In the genomic region with DNA sequence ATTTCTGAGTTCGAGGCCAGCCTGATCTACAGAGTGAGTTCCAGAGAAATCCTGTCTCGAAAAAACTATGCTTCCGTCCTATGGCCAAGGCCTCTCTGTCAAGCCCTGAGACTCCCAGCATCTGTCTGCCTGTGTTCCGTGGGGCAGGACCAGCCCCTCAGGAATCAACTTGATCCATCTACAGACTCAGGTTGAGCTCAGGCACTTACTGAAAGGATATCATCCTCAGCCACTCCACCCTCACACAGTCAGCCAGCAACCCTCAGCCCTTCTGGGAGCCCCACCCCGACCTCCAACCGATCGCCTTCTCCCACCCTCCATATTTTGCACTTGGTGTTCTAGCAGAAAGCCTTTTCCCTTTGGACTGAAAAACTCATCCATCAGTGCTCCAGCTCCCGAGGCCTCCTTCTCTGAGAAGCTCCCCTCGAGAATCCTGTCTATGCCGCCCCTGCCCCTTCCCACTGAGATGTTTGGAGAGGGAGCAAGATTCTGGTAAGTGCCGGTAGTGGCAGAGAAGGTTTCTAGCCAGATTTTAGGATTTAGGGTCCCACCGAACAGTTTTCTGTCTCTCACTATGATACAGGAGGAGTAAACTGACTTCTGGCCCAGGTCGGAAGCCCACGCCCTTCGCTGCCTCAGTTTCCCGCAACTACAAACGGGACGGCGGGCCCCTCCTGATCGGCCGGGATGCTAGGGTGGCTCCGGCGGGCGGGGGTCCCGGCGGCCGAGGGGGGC, we compare ENCODE assay signal across 8 mouse cellular contexts. TPM values are rescaled to one million over a fixed set of nuclear protein-coding genes. Genes with fewer than 3 reads are reported as not detected.
DNase-seq lines count a peak whose midpoint lies in the region; ATAC-seq and TF ChIP-seq lines count a peak whose summit lies in the region.

No protein-coding gene starts in this region.

- H3K4me1 ChIP-seq in heart, postnatal 0 days (ENCODE audit: control insufficient read depth, insufficient read depth): peaks cover 27% of the 10 kb centered on the region
- H3K4me1 ChIP-seq in lung, embryonic 16.5 days (replicated peaks; ENCODE audit: control insufficient read depth, insufficient read depth, low read length): peaks cover 47% of the 10 kb centered on the region

- H3K4me2 ChIP-seq in heart, postnatal 0 days (ENCODE audit: low read depth, low read length): peak overlapping the region; percentile 73
- H3K4me2 ChIP-seq in lung, embryonic 16.5 days (ENCODE audit: low read depth, low read length): peak overlapping the region; percentile 67

- peak overlapping the region; percentile 65 for H3K4me3 ChIP-seq in heart, postnatal 0 days (ENCODE audit: low read depth, low read length)
- H3K4me3 ChIP-seq in lung, embryonic 16.5 days (ENCODE audit: low read length): peak overlapping the region; percentile 90

- no peak for TF ChIP-seq CTCF in heart, postnatal 0 days (IDR thresholded peaks at IDR 0.05; ENCODE audit: low read depth)

- peak overlapping the region; percentile 90 for H3K27ac ChIP-seq in heart, postnatal 0 days (ENCODE audit: low read depth)
- peak overlapping the region; percentile 98 for H3K27ac ChIP-seq in lung, embryonic 16.5 days (ENCODE audit: low read length)

- no peak for TF ChIP-seq EP300 in heart, postnatal 0 days (IDR thresholded peaks at IDR 0.05; ENCODE audit: low read depth)

- peak; percentile 24 for DNase-seq in embryo, embryonic 11 days
- DNase-seq in embryo, embryonic 10 days (ENCODE audit: low spot score): no peak
- DNase-seq in CD4-positive helper T cell, adult 2 months (ENCODE audit: low read depth, low spot score): peak; percentile 35
- no peak for DNase-seq in heart, postnatal 0 days (ENCODE audit: low spot score)
- no peak for DNase-seq in ovary, adult 18-20 months (ENCODE audit: low spot score)
- no peak for DNase-seq in frontal cortex, postnatal 25 days (ENCODE audit: low spot score in 2 of 2)

- 9% methylated on average over 27 of the region's 27 CpGs for WGBS in heart, postnatal 0 days
- WGBS in lung, embryonic 16.5 days: 6% methylated on average over 27 of the region's 27 CpGs

- peak overlapping the region; percentile 83 for H3K9ac ChIP-seq in heart, postnatal 0 days (replicated peaks; ENCODE audit: low read depth, low read length)
- peak overlapping the region; percentile 93 for H3K9ac ChIP-seq in lung, embryonic 16.5 days (ENCODE audit: low read length)

- H3K9me3 ChIP-seq in heart, postnatal 0 days (replicated peaks; ENCODE audit: control insufficient read depth, low read length): no peaks in the 10 kb centered on the region
- peaks cover 4% of the 10 kb centered on the region for H3K9me3 ChIP-seq in lung, embryonic 16.5 days (ENCODE audit: control insufficient read depth, low read length)

- H3K27me3 ChIP-seq in heart, postnatal 0 days (ENCODE audit: control insufficient read depth, insufficient read depth, low read length): no peaks in the 10 kb centered on the region
- no peaks in the 10 kb centered on the region for H3K27me3 ChIP-seq in lung, embryonic 16.5 days (ENCODE audit: control insufficient read depth, insufficient read depth, low read depth, low read length)

- H3K36me3 ChIP-seq in heart, postnatal 0 days (replicated peaks; ENCODE audit: control insufficient read depth, insufficient read depth, low read length): peaks cover 22% of the 10 kb centered on the region
- peaks cover 22% of the 10 kb centered on the region for H3K36me3 ChIP-seq in lung, embryonic 16.5 days (ENCODE audit: control insufficient read depth, insufficient read depth, low read length)

- no peak for ATAC-seq in heart, postnatal 0 days (ENCODE audit: insufficient read depth, low read depth)
- ATAC-seq in lung, embryonic 16.5 days (ENCODE audit: low read depth): no peak
- no peak for ATAC-seq in cerebellum, adult (ENCODE audit: insufficient number of reproducible peaks, low FRiP score, low TSS enrichment)

RNA-seq across cellular contexts. Expression of gene Cnn2, which starts 0.4 kb away (rescaled TPM):
- total RNA-seq in heart, postnatal 0 days (2014; rRNA removed; ENCODE audit: low replicate concordance): 142 and 158 TPM in 2 replicates
- polyA plus RNA-seq in heart, postnatal 0 days (2015; fragmentation: Nextera tagmentation; extraction: Ambion mirVana): 126 and 149 TPM in 2 replicates
- polyA plus RNA-seq in lung, embryonic 16.5 days (2015; fragmentation: Nextera tagmentation; extraction: Ambion mirVana): 401 and 405 TPM in 2 replicates

RNA-seq across cellular contexts. Expression of gene Tmem259, which starts 3.8 kb away (rescaled TPM):
- total RNA-seq in heart, postnatal 0 days (2014; rRNA removed; ENCODE audit: low replicate concordance): 162 and 182 TPM in 2 replicates
- polyA plus RNA-seq in heart, postnatal 0 days (2015; fragmentation: Nextera tagmentation; extraction: Ambion mirVana): 18.0 and 18.1 TPM in 2 replicates
- 7.3 and 9.0 TPM in 2 replicates for polyA plus RNA-seq in lung, embryonic 16.5 days (2015; fragmentation: Nextera tagmentation; extraction: Ambion mirVana)

RNA-seq across cellular contexts. Expression of gene Abca7, which starts 8.4 kb away (rescaled TPM):
- total RNA-seq in heart, postnatal 0 days (2014; rRNA removed; ENCODE audit: low replicate concordance): 10.4 and 11.4 TPM in 2 replicates
- 1.9 TPM in 2 replicates for polyA plus RNA-seq in heart, postnatal 0 days (2015; fragmentation: Nextera tagmentation; extraction: Ambion mirVana)
- polyA plus RNA-seq in lung, embryonic 16.5 days (2015; fragmentation: Nextera tagmentation; extraction: Ambion mirVana): 4.9 and 5.6 TPM in 2 replicates

RNA-seq across cellular contexts. Expression of gene Grin3b, which starts 17.4 kb away (rescaled TPM):
- not detected in 2 replicates for total RNA-seq in heart, postnatal 0 days (2014; rRNA removed; ENCODE audit: low replicate concordance)
- polyA plus RNA-seq in heart, postnatal 0 days (2015; fragmentation: Nextera tagmentation; extraction: Ambion mirVana): 0.29 and 0.34 TPM in 2 replicates
- polyA plus RNA-seq in lung, embryonic 16.5 days (2015; fragmentation: Nextera tagmentation; extraction: Ambion mirVana): 0.25 and 0.75 TPM in 2 replicates

RNA-seq across cellular contexts. Expression of gene Wdr18, which starts 28.0 kb away (rescaled TPM):
- 29.3 and 51.5 TPM in 2 replicates for total RNA-seq in heart, postnatal 0 days (2014; rRNA removed; ENCODE audit: low replicate concordance)
- polyA plus RNA-seq in heart, postnatal 0 days (2015; fragmentation: Nextera tagmentation; extraction: Ambion mirVana): 54.3 and 58.4 TPM in 2 replicates
- polyA plus RNA-seq in lung, embryonic 16.5 days (2015; fragmentation: Nextera tagmentation; extraction: Ambion mirVana): 76.7 and 83.0 TPM in 2 replicates

Comparison
In these comparisons a context has a peak if more than half of its experiments do, and no peak if none do; other contexts are left out.
1. DNase-seq: peak in embryo, embryonic 11 days (single experiment) and CD4-positive helper T cell, adult 2 months (single experiment); none in embryo, embryonic 10 days (single experiment), heart, postnatal 0 days (single experiment), ovary, adult 18-20 months (single experiment) and frontal cortex, postnatal 25 days (0 of 2).